Mouse (Mus musculus) ovary, adult 2 months (tissue): Measurements from ENCODE around the gene Rimbp2. TPM values are rescaled to one million over a fixed set of nuclear protein-coding genes. Genes with fewer than 3 reads are reported as not detected.

Experiments
- polyA plus RNA-seq: library from polyadenylated mRNA; depleted of rRNA; stranded (reverse); fragments of >200 nt; gene quantifications from 2 replicates; pipeline ENCODE4 v1.2.3, GENCODE M21; 2012; rRNA removed

Rimbp2 gene
- polyA plus RNA-seq: 0.27 and 0.31 TPM in 2 replicates

DNA sequence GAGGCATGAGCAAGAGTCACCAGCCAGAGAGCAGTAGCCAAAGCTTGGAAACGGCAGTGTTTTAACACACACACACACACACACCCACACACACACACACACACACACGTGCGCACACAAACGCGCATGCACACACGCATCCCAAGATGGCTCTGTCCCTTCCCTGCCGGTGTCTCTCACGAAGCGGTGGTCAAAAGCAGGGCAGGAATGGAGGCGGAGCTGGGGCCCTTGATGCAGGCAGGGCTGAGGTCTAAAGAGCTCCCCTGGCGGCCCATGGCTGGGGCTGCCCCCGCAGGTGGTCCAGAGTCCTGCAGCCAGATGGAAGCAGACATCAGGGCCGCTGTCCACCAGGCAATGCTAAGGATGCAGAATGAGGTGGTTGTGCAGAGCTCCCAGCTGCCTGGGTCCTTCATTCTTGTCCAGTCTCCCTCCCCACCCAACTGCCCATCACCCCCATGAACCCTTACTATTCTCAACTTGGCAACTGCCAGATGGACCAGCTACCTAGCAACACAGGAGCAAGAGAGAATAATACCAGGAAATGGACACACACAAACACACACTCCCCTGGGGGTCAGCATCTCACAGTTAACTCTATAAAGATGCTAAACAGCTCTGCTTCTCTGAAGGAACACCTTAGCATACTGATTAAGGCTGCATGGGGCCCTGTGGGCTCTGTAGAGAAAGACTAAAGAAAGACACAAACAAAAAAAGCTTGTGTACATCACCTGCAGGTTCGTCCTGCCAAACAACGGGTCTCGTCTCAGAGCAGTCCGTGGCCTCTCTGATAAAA, at the start of gene Rimbp2:
TSS of gene Rimbp2 (minus strand) at position 209 of the 793 bp plus-strand sequence.

Other genes with a start within 250 kb of the Rimbp2 start
- gene Stx2, start 55.1 kb upstream of the Rimbp2 start, polyA plus RNA-seq: 38.0 and 38.1 TPM in 2 replicates
- 77.1 and 84.2 TPM in 2 replicates for gene Ran, start 66.6 kb upstream of the Rimbp2 start, polyA plus RNA-seq
- gene Adgrd1, start 143.3 kb upstream of the Rimbp2 start, polyA plus RNA-seq: 6.2 and 8.8 TPM in 2 replicates